Mouse (Mus musculus) MN1 (cell line): ENCODE measurements at regions not wholly inside any gene's neighbourhood (a gene's known extent, or its start where the extent isn't known, plus 50 kb on each side); places are given as distances from the start of the nearest gene placed in this dataset.
"Not testable (repeated sequence)": the region's sequence is repeated elsewhere in the genome, so short reads cannot be mapped to it uniquely, and the experiment has no call there.

Experiments
- DNase-seq: peaks from one replicate; pipeline ENCODE4 v3.0.0-alpha.2; 2016; ENCODE audit warnings: low spot score

DNA sequence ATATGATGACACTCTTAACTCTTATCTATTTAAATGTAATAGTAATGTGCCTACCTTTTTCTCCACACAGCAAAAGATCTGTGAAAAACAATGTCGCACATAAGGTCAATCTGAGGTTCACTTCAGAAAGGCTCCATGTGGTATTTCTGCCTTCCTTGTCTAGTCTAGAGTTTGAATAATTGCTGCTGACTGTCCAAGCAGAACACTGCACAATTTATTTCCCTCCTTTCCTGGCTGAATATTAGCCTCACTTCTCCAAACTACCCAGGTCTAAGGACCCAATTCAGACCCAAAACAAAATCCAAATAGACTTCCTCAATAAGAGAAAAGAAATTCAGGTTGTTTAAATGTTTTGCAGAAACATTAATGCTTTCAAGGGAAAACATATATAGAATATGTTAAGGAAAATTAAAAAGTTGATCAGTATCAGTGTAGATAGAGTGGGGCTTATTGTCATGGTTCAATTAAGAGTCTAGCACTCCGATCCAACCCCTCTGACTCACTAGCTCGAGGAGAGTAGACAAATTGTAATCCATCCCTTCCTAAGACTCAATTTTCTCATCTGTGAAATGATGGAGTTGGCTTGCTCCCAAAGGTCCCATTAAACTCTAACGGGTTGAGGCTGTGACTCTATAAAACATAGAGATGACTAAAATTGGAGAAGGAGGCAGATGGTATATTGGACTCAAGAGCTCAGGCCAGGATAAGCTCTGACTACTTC, 215.4 kb upstream of the Tbl1xr1 start:
- peak; percentile 58 for DNase-seq

DNA sequence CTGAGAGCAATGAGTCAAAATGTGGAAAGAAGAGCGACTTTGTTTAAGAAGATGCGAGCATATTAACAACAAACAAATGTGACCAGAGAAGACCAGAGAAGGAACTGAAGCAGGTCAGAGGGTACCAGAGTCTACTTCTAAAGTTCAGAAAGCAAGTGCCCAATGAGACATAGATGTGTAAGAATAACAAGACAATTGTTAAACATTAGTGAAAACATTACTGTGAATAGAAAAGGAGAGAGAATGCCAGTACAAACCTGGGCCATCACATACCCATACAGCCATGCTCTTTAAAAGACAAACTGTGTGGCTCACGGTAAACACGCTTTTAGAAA, 214.8 kb upstream of the Tbl1xr1 start:
- DNase-seq = no peak

DNA sequence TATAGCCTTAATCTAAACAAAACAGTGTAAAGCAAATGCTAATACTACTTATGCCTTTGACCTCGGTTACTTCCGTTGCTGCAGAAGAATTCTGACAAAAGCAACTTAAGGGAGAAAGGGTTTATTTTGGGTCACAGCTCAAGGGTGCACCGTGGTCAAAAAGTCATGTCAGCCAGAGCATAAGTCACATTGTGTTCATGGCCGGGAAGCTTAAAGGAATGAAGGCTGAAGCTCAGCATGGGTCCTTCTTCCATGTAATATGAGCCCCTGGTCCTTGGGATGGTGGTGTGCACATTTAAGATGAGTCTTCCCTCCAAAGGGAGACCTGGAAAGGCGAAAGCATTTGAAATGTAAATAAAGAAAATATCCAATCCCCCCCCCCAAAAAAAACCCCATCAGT, 212.1 kb upstream of the Tbl1xr1 start:
- no peak for DNase-seq

DNA sequence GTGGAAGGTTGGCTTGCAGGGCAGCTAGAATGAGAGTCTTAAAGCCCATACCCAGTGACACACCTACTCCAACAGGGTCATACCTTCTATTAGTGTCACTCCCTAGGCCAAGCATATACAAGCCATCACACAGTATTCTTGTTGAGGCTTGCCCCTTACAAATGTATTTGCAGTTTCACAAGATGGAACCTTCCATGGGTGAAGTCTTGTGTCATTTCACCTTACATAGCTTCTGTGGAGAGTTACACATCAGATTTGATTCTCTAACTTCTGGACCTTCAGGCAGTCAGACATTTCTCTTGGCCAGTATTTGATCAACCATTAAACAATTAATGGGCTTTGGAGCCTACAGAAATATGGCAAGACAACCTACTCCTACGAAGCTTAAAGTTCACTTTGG, 210.6 kb upstream of the Tbl1xr1 start:
- DNase-seq = no peak

DNA sequence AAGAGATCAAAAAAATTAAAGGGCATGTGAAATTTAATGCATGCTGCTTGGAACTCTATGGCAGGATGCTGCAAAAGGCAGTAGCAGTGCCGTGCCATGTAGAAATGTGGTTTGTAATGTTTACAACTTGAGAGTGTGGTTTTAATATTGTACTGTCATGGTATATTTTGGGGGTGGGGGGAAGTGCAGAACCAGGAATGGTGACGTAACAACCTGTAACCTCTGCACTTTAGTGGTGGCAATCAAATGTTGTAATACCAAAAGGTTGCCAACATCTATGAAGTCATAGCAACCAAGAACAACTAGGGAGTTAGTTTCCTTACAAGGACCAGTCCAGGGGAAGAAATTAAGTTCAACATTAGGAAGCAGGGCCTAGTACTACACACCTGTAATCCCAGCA, 198.1 kb upstream of the Tbl1xr1 start:
- no peak for DNase-seq

DNA sequence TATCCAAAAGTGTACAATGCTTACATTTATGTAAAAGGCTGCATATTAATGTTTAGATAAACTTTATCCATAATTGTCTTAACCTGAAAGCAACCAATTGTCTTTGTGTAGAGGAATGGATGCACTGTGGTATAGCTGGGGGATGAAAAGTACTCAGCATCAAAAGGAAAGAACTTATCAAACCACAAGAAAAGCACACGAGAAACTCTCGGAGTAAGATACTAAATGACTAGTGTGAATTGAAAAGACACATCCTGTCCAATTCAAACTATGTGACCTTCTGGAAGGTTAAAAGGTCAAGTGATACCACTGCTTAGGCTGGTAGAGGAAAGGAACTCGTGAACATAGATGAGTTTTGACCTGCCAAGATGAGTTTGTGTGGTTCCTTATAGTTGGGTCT, 192.2 kb upstream of the Tbl1xr1 start:
- no peak for DNase-seq

DNA sequence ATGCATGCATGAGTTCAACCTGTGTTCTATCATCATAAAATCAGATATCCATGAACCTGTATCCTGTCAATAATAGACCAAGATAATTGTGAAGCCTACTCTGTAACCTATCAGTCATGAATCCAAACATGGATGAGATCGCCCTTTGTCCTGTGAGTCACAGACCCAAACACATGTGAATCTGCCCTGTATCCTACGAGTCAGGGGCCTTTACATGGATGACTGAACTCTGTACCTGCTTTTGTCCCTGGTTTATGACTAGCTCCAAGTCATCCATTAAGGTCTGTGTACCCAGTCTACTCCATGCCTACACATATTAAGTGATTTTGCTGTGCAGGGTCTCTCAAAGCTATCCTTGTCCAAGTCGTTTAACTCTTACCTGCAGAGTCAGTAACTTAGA, 187.7 kb upstream of the Tbl1xr1 start:
- DNase-seq = no peak

DNA sequence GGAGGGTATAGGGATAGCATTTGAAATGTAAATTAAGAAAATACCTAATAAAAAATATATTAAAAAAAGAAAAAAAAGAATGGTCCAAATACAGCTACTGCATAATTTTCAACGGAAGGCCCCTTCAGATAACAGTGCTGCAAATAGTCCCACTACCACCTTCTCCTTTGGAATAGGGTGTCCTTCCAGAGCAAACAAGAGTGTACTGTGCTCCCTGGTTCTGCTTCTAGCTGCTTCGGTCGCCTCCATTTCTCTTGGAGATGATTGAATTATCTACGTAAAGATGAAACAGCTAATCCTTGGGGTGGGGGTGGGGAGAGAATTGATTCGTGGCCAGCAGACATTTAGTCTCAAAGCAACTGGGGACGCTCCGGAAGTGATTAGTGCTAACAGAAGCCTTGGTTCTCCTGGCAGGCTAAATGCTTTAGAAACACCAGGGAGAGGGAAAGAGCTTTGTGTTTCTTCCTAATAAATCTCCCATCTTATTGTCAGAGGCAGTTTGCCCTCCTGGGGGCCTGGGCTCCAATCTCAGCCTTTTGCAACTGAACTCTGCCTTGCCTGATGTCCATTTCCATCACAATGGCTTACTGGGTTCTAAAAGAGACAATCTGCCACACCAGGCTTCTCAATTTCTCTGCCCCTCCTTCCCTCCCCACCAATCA, 184.5 kb upstream of the Tbl1xr1 start:
- peak; percentile 47 for DNase-seq

DNA sequence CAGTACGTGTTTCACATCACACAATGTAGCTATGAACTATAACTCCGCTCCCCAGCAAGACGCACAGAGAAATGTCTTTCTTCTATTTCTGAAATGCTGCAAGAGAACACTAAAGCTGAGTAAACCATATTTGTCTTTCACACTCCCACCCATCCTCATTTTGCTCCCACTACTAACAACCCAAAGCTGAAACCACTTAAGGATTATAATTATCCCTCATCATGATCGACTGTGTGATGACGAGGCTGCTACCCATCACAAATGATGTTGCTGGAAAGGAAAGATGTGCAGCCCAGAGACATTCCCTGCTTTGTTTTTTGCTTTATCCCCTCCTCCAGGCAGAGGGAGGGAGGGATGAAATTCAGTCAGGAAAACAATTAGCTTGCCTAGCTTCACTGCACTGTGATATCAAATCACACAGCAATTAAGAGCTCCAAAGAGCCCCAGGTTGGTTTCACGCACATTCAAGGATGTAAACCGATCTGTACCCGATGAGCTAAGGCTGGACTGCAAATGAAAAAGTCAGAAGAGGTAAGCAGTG, 183.5 kb upstream of the Tbl1xr1 start:
- no peak for DNase-seq

DNA sequence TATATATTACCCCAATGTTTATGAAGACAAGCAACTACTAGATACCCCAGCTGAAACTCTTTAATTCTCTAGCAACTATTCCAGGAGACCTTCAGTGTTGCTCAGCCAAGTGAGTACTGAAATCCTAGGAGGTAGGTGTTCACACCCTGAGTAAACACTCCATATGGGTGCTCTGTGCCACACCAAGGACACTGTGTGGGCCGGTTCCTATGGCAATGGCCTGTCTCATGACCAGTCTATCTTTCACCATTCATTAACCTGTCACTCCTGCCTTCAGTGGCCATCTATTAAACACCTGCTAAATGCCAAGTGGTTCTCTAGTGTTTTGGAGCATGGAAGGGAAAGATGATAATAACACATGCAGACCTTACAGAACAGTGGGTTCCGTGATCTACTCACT, 180.9 kb upstream of the Tbl1xr1 start:
- DNase-seq = no peak

DNA sequence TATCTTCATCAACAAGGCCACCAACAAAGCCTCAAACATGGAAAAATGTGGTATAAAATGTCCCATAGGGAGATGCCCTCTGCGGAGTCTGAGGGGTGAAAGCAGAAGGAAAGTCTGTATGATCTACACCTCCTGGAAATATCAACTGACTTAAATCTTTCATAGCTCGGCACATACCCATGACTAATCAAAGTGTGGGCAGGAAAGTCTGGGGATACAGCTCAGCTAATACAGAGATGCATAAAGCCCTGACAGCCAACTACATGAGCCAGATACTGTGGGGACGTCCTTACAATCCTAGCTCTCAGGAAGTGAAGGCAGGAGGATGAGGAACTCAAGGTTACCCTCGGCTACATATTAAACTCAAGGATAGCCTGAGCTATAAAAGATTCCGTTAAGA, 178.2 kb upstream of the Tbl1xr1 start:
- no peak for DNase-seq

DNA sequence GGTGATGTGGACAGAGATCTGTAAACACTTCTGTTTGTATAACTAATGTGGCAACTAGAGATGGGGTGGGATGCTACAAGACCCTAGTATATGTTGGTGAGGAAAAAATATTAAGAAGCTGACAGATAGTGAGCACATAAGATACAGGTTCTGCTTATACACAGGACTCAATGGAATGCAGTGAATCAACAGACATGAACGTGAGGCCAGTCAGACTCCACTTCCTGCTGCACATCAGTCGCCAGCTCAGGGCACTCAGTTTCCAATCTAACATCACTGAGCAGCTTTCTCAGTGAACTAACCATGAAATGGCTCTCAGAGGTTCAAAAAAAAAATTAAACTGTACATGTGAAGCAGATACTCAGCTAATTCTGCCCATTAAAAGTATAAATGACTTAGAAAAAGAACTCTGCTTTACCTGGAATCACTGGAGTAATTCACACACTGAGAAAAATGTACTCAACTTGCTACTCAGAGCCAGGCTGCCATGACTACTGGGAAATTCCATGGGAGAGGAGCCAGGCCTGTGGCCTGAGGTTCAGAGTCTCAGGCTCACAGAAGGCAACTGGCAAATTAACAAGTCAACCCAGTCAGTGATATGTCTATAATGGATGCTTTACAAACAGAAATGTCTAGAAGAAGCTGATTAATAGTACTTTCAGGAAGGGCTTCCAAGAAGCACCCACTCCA, 170.9 kb upstream of the Tbl1xr1 start:
- no peak for DNase-seq

DNA sequence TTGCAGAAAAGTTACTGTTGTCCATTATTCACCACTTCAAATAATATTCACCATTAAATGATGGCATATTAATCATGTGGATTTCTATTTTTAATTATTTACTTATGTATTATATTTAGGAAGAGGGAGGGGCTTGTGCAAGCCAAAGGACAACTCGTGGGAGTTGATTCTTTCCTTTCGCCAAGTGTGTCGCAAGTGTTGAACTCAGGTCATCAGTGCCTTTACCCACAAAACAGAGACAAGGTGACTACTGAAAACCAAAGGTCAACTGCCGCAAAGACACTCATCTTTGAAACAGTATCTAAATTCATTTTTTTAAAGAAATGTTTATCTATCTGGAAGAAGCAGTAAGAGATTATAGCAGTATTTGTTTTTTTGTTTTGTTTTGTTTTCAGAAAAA, 167.6 kb upstream of the Tbl1xr1 start:
- DNase-seq = no peak

DNA sequence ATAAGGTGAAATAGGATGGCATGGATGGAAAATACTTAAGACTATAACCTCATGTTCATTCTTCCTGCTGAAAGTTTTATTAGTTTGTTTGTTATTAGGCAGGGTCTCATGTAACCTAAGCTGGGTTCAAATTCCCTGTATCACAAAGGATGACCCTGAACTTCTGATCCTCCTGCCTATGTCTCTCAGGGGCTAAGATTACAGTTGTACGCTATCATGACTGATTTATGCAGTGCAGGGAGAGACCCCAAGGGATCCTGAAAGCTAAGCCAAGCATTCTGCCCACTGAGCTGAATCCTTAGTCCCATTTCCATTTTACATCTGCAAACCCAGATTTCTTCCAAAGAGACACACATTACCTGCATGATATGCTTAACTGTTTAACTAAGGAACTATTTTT, 166.4 kb upstream of the Tbl1xr1 start:
- no peak for DNase-seq

DNA sequence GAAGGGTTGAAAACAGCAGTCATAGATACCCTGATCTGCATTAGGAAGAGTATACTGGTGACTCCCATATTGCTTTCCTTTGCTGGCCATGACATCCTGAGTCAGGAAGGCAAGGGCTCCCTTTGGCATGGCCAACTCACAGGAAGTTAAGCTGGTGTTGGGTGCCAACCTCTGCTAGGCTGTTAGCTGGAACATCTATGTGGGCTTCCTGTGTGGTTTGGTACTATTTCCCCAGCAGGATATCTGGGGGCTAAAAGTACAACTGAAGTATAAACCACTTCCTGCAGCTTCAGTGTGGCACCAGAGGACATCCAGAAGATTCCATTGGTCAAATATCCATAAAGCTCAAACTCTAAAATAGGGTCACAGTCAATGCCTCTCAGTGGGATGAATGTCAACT, 165.4 kb upstream of the Tbl1xr1 start:
- no peak for DNase-seq

DNA sequence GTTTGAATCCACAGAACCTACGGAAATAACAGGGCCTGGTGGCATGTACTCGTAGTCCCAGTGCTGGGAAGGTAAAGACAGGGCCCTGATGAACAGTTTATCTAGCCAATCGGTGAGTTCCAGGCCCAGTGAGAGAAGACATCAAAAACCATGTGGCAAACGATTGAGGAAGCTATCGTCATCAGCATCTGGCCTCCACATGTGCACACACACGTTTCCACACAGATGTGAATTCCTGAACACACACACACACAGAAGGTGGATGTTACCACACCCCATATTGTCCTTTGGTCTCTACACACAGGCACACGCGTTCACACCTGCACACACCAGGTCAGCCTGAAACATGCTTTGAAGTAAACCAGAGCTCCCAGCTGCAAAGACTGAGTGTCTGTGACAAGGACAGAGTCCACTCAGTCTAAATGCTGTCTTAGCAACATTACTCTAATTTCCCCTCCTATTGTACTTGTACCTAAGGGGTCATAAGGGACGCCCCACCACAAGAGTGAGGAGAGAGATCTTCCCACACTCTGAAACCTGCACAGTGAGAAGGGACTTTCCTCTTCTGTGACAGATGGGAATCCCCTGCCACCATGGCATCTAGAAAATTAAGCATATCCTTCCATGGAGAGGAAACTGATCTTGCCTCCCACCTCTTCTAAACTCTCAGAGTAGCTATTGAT, 159.1 kb upstream of the Tbl1xr1 start:
- DNase-seq = no peak

DNA sequence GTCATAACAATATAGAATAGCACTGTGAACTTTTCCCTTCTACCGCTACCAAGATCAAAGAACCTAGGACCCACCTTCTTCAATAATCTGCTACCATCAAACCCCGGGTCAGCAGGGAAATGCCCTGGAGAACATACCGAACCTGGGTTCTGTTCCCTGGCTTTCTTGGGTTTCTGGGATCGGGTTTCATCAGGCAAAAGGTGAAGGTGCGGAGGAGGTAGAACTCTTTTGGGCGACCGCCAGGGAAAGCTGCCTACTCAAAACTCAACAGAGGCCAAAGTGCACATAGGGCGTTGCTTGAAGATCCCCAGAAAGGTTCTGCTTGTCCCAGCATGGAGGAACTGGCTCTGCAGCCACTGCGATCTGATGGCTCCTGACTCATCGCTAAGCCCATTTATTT, 158.0 kb upstream of the Tbl1xr1 start:
- no peak for DNase-seq

DNA sequence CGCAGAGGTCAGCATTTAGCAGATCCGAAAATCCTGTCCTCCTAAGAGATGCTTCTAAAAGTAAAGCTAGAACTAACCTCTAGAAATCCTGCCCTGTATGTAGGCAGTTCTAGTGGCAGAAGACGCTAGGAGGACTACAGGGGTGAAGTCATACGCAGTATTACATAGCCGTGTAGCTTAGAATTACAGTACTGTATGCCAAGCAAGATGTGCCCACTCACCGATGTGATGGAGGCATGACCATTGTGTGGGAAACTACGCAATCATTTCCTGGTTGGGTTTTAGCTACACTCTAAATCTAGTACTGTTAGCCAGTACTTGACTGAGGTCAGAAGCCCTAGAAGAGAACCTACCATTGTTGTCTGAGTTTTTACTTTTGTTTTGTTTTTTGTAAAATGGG, 156.5 kb upstream of the Tbl1xr1 start:
- DNase-seq = no peak

DNA sequence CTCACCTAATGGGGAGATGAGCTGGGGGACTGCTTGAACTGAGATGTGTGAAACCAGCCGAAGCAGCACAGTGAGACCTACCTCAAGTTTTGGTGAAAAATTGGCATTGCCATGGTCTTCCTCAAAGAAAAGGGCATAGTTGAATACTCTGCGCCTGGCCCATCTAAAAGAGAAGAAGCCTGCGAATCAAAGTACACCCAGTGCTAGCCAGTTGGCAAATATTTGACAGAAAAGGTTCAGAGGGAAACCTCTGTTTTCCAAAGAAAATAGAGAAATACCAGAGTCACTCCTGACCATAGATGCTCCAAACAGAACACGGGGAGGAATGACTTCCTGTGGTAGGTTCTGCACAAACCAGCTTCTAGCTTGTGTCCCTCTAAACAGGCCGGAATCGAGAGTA, 144.5 kb upstream of the Tbl1xr1 start:
- DNase-seq = no peak

DNA sequence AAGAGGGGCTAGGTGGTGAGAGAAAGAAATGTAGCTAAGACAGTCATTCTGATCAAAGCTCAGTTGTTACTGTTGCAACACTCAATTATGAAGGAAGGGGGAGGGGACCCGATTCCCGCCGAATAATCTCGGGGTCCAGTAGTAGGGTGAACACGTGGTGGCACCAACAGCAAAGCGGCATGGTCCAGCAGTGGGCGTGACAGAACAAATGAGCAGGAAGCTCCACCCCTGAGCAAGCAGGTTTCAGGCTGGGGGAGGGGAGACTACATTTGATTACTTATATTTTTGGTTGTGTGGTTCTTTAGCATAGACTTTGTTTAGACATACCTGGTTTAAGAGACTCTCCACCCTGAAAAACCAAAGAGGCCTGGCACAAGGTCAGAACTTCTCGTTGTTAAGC, 143.8 kb upstream of the Tbl1xr1 start:
- not testable (repeated sequence) for DNase-seq

DNA sequence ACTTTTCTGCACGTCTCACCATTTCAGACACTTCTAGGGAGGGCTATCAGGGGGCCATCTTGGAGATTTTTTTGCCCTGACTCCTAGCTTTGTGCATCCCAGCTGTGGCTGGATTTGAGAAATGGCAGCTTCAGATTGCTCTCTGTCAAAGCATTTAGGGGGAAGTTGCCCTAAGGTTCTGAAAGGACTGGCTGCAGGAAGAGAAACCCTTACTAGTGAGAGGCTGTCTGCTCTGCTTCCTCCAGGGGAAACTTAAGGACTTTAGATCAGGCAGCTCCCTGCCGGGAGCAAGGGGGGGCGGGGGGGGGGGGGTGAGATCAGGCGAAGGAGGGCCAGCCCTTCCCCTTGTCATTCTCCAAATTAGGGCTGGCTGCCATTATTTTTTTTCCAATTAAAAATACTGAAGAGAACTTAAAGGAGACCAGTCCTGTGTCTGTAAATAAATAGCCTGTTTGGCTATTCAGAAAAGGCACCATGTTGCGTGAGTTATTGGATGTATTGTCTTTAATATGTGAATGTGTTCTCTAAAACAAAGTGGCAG, 141.7 kb upstream of the Tbl1xr1 start:
- DNase-seq = peak; percentile 30

DNA sequence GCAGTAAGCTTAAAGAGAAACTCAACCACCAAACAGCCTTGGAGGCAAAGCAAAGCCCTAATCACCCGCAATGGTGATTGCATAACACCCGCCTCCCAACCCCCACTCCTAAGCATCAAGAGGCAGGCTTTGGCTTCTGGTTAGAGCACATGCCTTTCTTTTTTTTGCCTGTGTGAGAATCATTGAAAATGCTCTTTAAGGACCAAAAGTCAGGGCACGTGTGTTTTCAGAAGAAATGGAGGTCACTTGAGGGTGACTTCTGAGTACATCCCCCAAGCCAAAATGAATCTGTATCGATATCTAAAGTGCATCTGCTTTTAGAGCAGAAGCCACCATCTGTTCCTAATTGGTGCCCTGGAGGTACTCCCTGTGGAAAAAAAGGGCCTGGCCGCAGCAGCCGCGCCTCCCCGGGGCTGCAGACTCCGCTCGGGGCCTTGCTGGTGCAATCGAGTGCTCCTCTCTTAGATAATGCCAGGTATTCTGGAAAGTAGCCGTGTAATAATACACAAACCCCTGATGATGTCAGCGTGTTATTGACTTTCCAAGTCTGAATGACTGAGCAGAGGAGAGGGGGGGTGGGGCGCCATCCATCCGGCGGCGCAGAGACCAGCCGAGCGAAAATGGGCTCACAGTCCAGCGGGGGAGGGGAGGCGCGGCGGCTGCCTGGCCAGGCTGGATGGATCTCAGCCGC, 140.7 kb upstream of the Tbl1xr1 start:
- peak; percentile 96 for DNase-seq
